Mouse (Mus musculus): ENCODE results near the gene Lrp10.

Lrp10 gene

DNA sequence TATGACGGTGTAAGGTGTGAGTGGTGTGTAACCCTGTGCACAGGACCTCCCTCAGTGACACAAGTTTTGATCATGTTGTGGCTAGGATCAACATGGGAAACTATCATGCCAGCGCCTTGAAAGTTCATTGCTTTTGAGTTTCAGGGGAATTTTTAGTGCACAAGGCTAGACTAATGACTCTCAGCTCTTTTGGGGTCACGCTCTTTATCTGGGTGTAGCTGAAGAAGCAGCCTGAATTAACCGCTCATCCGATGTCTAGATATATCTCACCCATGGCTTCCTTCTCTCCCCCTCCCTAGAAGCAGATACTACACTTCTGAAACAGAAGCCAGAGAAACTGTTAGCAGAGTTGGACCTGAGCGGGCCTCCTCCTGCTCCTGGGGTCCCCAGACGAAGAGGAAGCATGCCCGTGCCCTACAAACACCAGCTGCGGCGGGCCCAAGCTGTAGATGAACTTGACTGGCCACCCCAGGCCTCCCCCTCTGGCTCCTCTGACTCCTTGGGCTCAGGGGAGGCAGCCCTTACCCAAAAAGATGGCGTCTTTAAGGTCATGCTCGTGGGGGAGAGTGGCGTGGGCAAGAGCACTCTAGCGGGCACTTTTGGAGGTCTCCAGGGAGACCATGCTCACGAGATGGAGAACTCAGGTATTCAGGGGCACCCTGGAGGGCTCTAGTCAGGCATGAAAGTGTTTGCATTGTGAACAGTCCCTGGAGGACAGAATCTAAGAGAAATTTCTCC, 13.4 kb downstream of the Lrp10 start:
- no peak for DNase-seq

DNA sequence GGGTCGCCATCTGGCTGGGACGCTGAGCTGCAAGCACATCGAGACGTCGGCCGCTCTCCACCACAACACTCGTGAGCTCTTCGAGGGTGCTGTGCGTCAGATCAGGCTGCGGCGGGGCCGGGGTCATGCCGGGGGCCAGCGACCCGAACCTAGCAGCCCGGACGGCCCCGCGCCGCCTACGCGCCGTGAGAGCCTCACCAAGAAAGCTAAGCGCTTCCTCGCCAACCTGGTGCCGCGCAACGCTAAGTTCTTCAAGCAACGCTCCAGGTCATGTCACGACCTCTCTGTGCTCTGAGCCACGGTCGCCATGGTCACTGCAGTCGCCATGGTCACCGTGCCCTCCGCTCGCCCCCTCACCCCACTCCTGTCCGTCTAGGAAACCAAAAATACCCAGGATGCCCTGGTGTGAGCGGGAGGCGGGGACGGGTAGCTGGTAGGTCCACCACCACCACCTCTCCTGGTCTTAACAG, 15.5 kb downstream of the Lrp10 start:
- DNase-seq, result no peak

DNA sequence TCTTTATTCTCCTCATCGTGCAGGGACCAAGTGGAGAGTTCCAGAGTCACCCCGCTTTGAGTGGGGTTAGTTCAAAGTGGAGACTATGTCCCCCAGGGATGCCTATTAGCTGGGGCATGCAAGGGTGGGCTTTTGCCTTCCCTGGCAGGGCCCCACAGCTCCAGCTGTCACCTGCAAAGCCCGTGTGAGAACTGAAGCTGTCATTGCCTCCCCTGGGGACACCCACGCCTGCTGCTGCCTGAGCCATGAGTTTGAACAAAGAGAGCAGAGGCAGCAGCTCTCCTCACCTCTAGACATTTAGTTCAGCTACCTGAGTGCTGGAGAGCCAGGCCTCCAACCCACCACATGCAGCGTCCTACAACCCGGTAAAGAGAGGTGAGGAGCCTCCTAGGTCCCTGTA, 16.7 kb downstream of the Lrp10 start:
- DNase-seq, result no peak

DNA sequence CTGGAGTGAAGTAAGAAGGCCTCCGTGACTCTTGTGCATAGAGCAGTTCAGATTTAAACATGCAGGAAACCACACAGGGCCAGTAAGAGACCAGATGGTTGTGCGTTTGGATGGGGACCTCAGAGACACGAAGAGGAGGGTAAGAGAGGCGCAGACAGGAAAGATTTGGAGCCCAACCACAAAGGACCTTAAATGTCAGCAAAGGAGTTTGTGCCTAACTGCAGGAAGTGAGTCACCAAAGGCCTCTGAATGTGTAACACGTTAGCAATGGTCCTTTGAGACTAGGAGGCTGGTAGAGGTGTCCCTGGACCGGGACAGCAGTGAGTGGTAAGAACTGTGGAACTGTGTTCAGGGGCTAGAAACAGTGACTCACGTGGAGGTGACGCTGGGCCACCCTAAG, 17.5 kb downstream of the Lrp10 start:
- no peak for DNase-seq

DNA sequence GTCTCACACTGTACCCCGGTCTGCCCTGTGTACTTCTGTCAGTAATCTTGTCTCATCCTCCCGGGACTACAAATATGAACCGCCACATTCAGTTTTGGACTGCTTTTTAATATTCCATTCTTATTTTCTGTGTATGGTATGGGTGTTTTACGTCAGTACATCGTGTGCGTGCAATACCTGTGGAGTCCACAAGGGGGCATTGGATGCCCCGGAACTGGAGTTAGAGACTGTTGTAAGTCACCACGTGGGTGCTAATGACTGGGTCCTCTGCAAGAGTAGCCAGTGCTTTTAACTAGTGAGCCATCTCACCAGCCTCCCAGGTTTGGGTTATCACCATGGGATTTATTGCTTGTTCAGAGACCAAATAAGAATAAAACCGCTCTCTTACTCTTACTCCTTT, 18.6 kb downstream of the Lrp10 start:
- no peak for DNase-seq

DNA sequence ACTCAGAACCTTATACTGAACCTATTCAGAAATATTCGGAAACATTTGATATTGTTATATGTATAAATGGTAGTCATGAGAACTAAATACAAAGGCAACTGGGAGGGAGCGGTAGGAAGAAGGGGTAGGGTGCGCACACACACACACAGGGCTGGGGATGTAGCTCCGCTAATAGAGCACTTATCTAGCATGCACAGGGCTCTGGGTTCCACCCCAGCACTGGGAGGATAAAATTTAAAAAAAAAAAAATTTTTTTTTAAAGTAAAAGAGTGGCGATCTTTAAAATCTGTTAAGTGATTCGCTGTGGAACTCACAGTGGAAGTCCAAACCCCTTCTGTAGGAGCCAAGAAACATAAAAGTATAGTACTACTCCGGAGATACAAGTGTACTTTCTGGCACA, 22.0 kb downstream of the Lrp10 start:
- no peak for DNase-seq

DNA sequence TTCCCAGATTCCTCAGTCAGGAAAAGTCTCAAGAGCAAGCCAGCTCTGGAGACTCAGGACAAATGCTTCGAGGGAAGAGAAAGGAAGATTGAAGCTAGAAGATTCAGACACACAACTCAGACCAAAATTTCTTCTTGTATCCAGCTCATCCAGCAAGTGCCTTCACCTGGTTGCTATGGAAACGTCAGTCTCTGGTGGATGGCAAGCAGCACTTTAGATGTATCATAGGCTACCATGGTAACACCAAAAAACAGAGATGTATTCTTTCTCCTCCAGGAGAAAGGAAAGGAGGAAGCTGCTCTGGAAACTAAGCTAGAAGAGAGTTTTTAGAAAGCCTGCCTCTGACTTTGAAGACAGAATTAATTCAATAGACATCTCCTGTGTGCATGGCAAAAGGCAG, 23.8 kb downstream of the Lrp10 start:
- DNase-seq, result no peak

DNA sequence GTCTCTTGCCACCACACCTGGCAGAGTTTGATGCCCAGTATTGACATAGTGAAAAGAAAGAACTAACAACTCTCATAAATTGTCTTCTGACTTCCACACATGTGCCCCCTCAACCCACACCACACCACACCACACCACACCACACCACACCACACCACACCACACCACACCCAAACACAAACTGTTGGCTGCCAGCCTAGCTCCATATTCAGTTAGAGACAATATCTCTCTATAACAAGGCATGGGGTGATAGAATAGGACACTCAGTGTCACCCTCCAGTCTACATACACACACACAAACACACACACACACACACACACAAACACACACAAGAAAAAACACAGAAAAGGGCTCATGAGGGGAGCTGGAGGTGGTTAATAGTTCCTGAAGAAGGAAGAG, 24.4 kb downstream of the Lrp10 start:
- DNase-seq, result no peak

DNA sequence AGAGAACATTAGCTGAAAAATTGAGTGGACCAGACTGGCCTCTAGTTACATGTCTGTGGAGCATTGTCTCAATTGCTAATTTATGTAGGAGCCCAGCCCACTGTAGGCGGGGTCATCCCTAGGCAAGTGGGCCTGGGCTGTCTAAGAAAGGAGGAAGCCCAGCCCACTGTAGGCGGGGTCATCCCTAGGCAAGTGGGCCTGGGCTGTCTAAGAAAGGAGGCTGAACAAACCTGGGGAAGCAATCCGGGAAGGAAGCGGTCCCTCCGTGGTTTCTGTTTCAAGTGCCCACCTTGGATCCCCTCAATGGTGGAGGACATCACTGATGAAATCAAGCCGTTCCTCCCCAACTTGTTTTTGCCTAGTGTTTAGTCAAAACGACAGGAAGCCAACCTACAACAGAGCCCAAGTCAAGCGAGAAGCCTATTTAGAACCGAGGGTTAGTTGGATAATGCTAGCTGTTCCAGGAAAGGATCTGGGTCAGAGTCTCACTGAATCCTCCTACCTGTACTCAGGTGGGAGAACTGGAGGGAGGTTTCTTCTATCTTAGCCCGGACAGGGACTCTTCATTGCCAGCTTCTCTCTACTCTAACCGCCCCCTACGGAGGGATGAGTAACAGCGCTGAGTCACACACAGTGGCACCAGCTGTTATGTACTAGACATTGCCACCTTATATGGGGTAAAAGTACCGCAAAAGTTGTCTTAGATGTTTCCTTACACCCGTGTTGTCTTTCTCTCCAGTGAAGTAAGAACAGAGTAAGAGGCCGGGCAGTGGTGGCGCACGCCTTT, 28.6 kb downstream of the Lrp10 start:
- peak; percentile 70 for DNase-seq

DNA sequence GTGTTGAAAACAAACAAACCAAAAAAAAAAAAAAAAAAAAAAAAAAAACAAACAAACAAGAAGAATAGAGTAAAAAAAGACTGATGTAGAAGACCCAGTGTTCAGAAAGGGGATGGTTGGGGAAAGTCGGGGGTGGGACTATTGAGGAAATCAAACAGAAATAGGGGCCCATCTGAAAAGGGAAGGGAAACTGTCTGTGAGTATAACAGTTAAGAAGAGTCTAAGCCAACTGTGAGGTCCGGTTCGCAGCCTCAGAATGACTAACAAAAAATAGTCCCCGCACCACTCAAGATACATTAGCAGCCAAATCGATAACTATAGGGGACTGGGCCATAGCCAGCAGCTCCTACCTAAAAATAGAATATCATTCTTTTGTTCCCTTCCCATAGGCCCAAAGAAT, 29.3 kb downstream of the Lrp10 start:
- DNase-seq, result no peak

DNA sequence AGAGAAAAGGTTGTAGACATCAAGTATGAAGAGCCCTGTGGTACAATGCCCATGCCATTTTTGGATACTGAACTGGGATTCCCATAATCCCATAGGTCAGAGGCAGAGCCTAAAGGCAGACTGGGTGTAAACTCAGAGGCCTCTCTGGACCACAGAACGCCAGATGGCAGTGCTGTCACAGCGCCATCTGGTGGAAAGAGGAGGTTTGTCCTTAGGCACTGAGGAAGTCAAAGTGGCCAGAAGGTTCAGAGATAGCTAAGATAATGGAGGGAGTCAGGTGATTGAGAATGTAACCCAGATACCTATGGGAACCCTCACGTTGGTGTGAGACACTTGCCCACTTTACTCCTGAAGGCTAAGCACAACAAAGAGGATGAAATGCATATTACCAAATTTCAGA, 30.3 kb downstream of the Lrp10 start:
- peak; percentile 51 for DNase-seq

DNA sequence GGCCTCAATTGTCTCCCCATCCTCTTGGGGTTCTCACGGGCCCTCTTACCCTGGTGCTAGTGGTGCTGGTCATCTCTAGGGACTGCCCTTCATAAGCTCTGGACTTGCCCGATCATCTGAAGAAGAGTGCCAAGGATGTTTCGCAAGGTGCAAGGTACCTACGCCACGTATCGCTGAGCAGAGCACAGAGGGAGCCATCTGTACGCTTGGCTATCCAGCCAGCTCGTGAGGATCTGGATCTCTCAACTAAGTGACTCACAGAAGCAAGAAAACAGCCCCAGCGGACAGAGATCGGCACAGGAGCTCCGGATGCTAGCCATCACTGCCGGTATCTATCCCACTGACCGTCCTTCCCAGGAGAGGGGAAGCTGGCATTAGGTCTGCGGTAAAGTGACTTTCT, 32.8 kb downstream of the Lrp10 start:
- DNase-seq, result no peak

DNA sequence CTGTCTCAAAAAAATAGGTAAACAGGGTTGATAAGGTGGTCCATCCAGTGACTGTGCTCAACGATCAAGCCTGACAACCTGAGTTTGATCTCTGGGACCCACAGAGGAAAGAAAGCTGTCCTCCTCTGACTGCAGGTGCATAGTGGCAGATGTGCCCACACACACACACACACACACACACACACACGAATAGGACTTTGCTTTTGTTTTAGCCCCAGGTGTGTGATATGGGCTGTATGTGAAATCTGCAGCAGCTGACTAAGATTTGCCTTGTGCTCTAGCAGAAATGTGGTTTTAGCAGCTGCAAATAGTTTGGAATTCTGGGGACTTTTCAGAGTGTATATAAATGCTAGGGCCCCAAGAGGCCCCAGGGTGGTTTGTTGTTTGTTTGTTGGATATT, 35.4 kb downstream of the Lrp10 start:
- DNase-seq, result no peak

DNA sequence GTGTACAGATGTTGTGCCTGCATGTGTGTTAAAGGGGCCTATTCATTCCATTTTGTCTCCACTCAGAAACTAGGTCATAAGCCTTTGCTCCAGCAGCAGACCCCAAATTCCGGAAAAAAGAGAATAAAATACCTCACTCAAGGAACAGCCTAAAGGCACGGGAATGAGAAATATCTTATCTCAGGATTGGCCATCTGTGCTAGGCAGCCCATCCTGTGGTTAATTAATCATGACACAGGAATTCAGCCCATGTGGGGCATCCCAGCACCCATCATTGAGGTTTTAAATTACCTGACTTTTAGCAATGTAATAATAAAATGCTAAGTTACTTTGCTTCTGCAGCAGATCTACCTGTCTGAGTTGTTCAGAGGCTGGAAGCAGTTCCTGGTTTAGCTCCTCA, 37.4 kb downstream of the Lrp10 start:
- no peak for DNase-seq

DNA sequence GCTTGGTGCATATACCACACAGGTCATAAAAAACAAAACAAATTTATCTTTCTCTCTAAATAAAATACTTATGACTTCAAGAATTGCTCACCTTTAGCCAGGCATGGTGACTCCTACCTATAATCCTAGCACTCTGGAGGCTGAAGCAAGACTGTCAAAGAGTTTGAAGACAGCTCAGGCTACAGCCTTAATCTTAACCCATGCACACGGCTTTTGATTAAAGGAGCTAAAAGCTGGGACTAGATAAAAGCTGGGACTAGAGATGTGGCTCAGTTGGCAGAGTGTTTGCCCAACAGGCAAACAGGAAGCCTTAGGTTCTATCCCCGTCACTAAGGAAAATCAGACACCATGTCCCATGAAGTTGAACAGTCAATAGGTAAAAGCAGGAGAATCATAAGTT, 39.2 kb downstream of the Lrp10 start:
- DNase-seq, result no peak

DNA sequence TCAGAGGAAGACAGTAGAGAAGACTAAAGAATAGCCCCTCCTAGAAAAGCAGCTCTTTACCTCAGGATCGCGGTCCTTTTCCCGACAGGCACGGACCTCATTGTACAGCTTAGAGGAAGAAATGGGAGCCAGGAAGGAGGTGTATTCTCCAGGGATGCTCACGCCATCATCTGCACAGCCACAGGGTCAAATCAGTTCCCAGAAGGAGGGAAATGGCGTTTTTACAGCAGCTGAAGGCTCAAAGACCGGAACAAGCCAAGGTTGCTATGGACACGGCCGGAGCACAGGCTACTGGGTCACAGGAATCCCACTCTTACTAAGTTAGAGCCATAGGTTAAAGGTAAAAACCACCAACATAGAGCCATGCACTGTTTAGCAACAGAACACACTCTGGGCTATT, 45.8 kb downstream of the Lrp10 start:
- no peak for DNase-seq

DNA sequence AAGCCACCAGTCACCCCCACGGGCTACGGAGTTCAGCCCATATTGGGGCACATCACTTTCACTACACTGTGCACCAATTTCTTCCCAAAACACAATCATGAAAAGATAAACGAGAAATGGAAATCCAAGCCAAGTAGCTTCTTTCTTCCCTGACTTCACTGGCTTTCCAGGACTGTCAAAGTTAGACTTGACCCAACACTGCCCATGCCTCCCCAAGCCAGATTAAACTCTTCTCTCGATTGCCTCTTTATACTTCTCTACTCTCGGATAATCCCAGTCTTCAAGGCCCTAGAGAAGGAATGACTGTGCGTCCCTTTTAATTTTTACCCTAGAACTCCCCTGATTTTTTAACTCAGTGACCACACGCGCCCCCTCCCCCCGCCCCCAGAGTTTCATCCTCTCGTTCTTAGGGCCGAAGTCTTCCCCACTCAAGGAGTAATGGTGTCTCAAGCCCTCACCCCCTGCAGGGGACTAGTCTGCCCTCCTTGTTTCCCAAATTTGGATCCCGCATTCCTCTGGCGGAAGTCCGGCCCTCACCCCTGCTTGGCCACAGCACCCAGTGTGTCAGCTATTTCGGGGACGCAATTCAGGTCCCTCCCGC, 52.9 kb downstream of the Lrp10 start:
- DNase-seq, result no peak
